Mouse (Mus musculus) ES-E14 (cell line): ENCODE data around the gene Tob1.

Experiments used
- CHD2 ChIP-seq: IDR thresholded peaks from 2 replicates; pipeline ENCODE4 v1.6.1; 2014; ENCODE audit warnings: mild to moderate bottlenecking, low read depth, low read length, inconsistent platforms
- MAFK ChIP-seq: IDR thresholded peaks from 2 replicates; pipeline ENCODE4 v1.6.1; 2014; ENCODE audit warnings: mild to moderate bottlenecking, low read depth, low read length, inconsistent platforms; ENCODE audit not compliant: insufficient read depth
- ZC3H11A ChIP-seq: IDR thresholded peaks from 2 replicates; pipeline ENCODE4 v1.6.1; 2012; ENCODE audit warnings: low read depth, mild to moderate bottlenecking, inconsistent platforms, low read length, borderline replicate concordance
- ZNF384 ChIP-seq: IDR thresholded peaks from 2 replicates; pipeline ENCODE4 v1.6.1; 2012; ENCODE audit warnings: low read depth, low read length, inconsistent platforms

- no peak for TF ChIP-seq ZNF384
- no peak for TF ChIP-seq ZC3H11A
- TF ChIP-seq CHD2, result no peak
- TF ChIP-seq MAFK, result no peak
Observed at GRCm38 (mm10) chr11:94165745-94166144, 45.5 kb upstream of the Tob1 start.
